Mouse (Mus musculus) stomach, embryonic 14.5 days (tissue): ENCODE data around the gene Sdccag8. TPM values are rescaled to one million over a fixed set of nuclear protein-coding genes. Genes with fewer than 3 reads are reported as not detected.

Experiments used
- ATAC-seq: fragments of 200-750 bp; cut with Nextera tagmentation; 2 replicates; pipeline ENCODE4 v1.8.0; 2017; ENCODE audit warnings: low read depth, moderate TSS enrichment; ENCODE audit not compliant: insufficient number of reproducible peaks, insufficient read depth, low FRiP score
- H3K27ac ChIP-seq: fragments of 300-500 bp; sonication (generic); 2 replicates; pipeline ENCODE4 v1.5.1; 2014; ENCODE audit warnings: mild to moderate bottlenecking, low read length, moderate library complexity, mixed read lengths
- H3K27me3 ChIP-seq: fragments of 300-500 bp; sonication (generic); 2 replicates; pipeline ENCODE4 v1.6.1; 2014; ENCODE audit warnings: low read length, control low read depth, mixed read lengths; ENCODE audit not compliant: control insufficient read depth, insufficient read depth
- H3K36me3 ChIP-seq: fragments of 300-500 bp; sonication (generic); 2 replicates; pipeline ENCODE4 v1.6.1; 2014; ENCODE audit warnings: mild to moderate bottlenecking, control low read depth, low read length, moderate library complexity, mixed read lengths; ENCODE audit not compliant: control insufficient read depth, insufficient read depth
- H3K4me1 ChIP-seq: fragments of 300-500 bp; sonication (generic); 2 replicates; pipeline ENCODE4 v1.6.1; 2014; ENCODE audit warnings: low read length, control low read depth, mixed read lengths; ENCODE audit not compliant: control insufficient read depth, insufficient read depth
- H3K4me2 ChIP-seq: fragments of 300-500 bp; sonication (generic); replicated peaks from 2 replicates; pipeline ENCODE4 v1.6.1; 2014; ENCODE audit warnings: low read depth, low read length, control low read depth
- H3K4me3 ChIP-seq: fragments of 300-500 bp; sonication (generic); 2 replicates; pipeline ENCODE4 v1.5.1; 2014; ENCODE audit warnings: low read depth, low read length, control low read depth
- H3K9ac ChIP-seq: fragments of 300-500 bp; sonication (generic); replicated peaks from 2 replicates; pipeline ENCODE4 v1.6.1; 2014; ENCODE audit warnings: low read depth, mild to moderate bottlenecking, control low read depth, low read length, moderate library complexity, mixed read lengths
- H3K9me3 ChIP-seq: fragments of 300-500 bp; sonication (generic); 2 replicates; pipeline ENCODE4 v1.6.1; 2016; ENCODE audit warnings: low read depth, low read length, control low read depth; ENCODE audit not compliant: control insufficient read depth
- WGBS: fragments of 180-500 bp; shearing (Covaris S2); extraction: QIAGEN DNeasy Blood & Tissue Kit; methylation state at CpG from one replicate; pipeline ENCODE4 v1.1.7; 2014; 5-methylcytosine and 5-hydroxymethylcytosine counted together
- polyA plus RNA-seq: library from polyadenylated mRNA; unstranded; fragments of >200 nt; fragmentation: Nextera tagmentation; extraction: Ambion mirVana; gene quantifications from 2 replicates; pipeline ENCODE4 v1.2.1, GENCODE M21; 2014

Sdccag8 gene
- polyA plus RNA-seq, 1 experiment from 2014 or later, result 17.6 TPM

GRCm38 (mm10) chr1:176945175-176945540 lies 130.7 kb downstream of the Sdccag8 start:
- H3K4me2 ChIP-seq, result no peak overlapping the region
- H3K4me3 ChIP-seq, result no peak overlapping the region
- H3K36me3 ChIP-seq, result no peaks in the 10 kb centered on the region
- H3K27ac ChIP-seq, result no peak overlapping the region
- H3K9ac ChIP-seq, result no peak overlapping the region
- no peaks in the 10 kb centered on the region for H3K4me1 ChIP-seq
- H3K9me3 ChIP-seq, result no peaks in the 10 kb centered on the region
- 89% methylated on average over 10 of the region's 12 CpGs for WGBS
- ATAC-seq, result no peak
- H3K27me3 ChIP-seq, result no peaks in the 10 kb centered on the region

- ATAC-seq, result no peak
- Histone ChIP-seq H3K27ac (no peak overlapping the region), H3K27me3 (no peaks in the 10 kb centered on the region), H3K4me2 (no peak overlapping the region), H3K4me1 (no peaks in the 10 kb centered on the region), H3K36me3 (no peaks in the 10 kb centered on the region), H3K9me3 (no peaks in the 10 kb centered on the region), H3K4me3 (no peak overlapping the region), H3K9ac (no peak overlapping the region)
- WGBS, result 79% methylated on average over 11 of the region's 11 CpGs
Measured at GRCm38 (mm10) chr1:176946031-176946795, 131.8 kb downstream of the Sdccag8 start.

- H3K27ac ChIP-seq, result no peak overlapping the region
- H3K4me2 ChIP-seq, result no peak overlapping the region
- H3K9ac ChIP-seq, result no peak overlapping the region
- WGBS, result 78% methylated on average over 7 of the region's 7 CpGs
- H3K4me3 ChIP-seq, result no peak overlapping the region
- H3K27me3 ChIP-seq, result no peaks in the 10 kb centered on the region
- H3K4me1 ChIP-seq, result no peaks in the 10 kb centered on the region
- no peaks in the 10 kb centered on the region for H3K36me3 ChIP-seq
- H3K9me3 ChIP-seq, result no peaks in the 10 kb centered on the region
- no peak for ATAC-seq
Measured at GRCm38 (mm10) chr1:176946796-176947181, 132.3 kb downstream of the Sdccag8 start.

DNA sequence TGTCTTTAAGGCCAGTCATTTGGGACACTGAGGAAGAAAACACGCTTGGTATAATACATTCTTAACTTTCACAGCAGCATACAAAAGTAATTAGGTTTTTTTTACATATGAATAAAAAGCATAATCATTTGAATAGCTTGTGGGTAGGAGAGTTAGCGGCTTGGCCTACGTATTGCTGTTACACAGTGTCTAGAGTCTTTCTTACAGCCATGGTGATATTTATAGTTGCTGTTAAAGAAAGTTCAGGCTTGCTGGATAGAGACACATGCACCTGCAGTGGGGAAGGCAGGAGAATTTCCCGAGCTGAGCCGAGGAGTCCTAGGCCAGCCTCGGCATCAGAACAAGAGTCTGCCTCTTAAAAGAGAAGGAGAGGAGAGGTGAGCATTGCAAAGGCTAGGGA lies 134.4 kb downstream of the Sdccag8 start:
- Histone ChIP-seq H3K36me3 (no peaks in the 10 kb centered on the region), H3K4me3 (no peak overlapping the region), H3K4me2 (no peak overlapping the region), H3K9ac (no peak overlapping the region), H3K27me3 (no peaks in the 10 kb centered on the region), H3K27ac (no peak overlapping the region), H3K4me1 (no peaks in the 10 kb centered on the region), H3K9me3 (no peaks in the 10 kb centered on the region)
- ATAC-seq, result no peak
- WGBS, result 86% methylated on average over 6 of the region's 6 CpGs

GRCm38 (mm10) chr1:176949320-176949719 lies 134.9 kb downstream of the Sdccag8 start:
- Histone ChIP-seq H3K9ac (no peak overlapping the region), H3K36me3 (no peaks in the 10 kb centered on the region), H3K9me3 (no peaks in the 10 kb centered on the region), H3K4me1 (no peaks in the 10 kb centered on the region), H3K27ac (no peak overlapping the region), H3K4me3 (no peak overlapping the region), H3K4me2 (no peak overlapping the region), H3K27me3 (no peaks in the 10 kb centered on the region)
- 79% methylated on average over 6 of the region's 6 CpGs for WGBS
- ATAC-seq, result no peak

DNA sequence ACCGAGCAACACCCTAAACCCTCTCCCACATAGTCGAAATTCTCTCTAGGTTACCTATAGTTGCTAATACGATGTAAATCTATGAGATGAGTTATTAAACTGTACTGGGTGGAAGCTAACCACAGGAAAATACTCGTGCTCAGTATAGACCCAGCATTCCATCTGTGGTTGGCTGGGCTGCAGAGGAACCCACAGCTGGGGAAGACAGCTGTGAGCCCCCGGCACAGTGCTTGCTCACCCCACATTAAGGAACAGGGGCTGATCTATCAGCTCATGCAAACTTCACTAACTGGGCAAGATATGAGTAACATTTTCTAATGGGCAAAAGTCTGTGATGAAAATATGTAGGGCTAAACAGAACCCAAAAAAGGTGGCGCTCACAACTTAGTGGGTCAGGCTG lies 135.6 kb downstream of the Sdccag8 start:
- 84% methylated on average over 6 of the region's 6 CpGs for WGBS
- Histone ChIP-seq H3K4me3 (no peak overlapping the region), H3K36me3 (no peaks in the 10 kb centered on the region), H3K9ac (no peak overlapping the region), H3K27ac (no peak overlapping the region), H3K4me1 (no peaks in the 10 kb centered on the region), H3K9me3 (no peaks in the 10 kb centered on the region), H3K4me2 (no peak overlapping the region), H3K27me3 (no peaks in the 10 kb centered on the region)
- ATAC-seq, result no peak

- ATAC-seq, result no peak
- Histone ChIP-seq H3K27me3 (no peaks in the 10 kb centered on the region), H3K27ac (no peak overlapping the region), H3K9ac (no peak overlapping the region), H3K4me1 (no peaks in the 10 kb centered on the region), H3K9me3 (no peaks in the 10 kb centered on the region), H3K4me2 (no peak overlapping the region), H3K36me3 (no peaks in the 10 kb centered on the region), H3K4me3 (no peak overlapping the region)
- WGBS, result 66% methylated on average over 7 of the region's 7 CpGs
Measured at GRCm38 (mm10) chr1:176951836-176952235, 137.4 kb downstream of the Sdccag8 start.

DNA sequence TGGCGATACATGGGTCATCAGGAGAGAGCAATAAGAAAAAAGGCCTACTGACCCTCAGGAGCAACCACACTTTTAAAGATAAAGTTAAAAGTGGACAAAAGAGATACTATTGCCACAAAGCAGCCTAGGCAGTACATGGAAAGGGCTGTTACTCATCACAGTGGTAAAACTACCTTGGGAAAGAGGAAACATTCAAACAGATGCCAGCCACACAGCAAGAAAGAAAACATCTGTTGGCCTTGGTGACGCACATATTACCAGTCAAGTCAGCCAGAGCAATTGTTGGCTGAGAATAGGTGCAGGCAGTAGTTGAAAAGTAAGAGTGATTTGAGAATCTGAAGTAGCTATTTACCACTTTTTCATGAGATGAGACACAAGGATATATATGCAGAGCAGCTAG lies 143.9 kb downstream of the Sdccag8 start:
- Histone ChIP-seq H3K4me1 (no peaks in the 10 kb centered on the region), H3K27ac (no peak overlapping the region)
- WGBS, result 73% methylated on average over 2 of the region's 2 CpGs

GRCm38 (mm10) chr1:176961716-176962115 lies 147.3 kb downstream of the Sdccag8 start:
- no peaks in the 10 kb centered on the region for H3K4me1 ChIP-seq
- no peak for ATAC-seq
- H3K9me3 ChIP-seq, result no peaks in the 10 kb centered on the region
- H3K4me3 ChIP-seq, result no peak overlapping the region
- no peaks in the 10 kb centered on the region for H3K36me3 ChIP-seq
- WGBS, result 97% methylated on average over 10 of the region's 10 CpGs
- no peak overlapping the region for H3K4me2 ChIP-seq
- no peaks in the 10 kb centered on the region for H3K27me3 ChIP-seq
- H3K27ac ChIP-seq, result no peak overlapping the region
- H3K9ac ChIP-seq, result no peak overlapping the region

More for the DNA sequence above, 143.9 kb downstream of the Sdccag8 start:
- H3K36me3 ChIP-seq, result no peaks in the 10 kb centered on the region
- no peaks in the 10 kb centered on the region for H3K9me3 ChIP-seq
- H3K27me3 ChIP-seq, result no peaks in the 10 kb centered on the region
- no peak for ATAC-seq
- no peak overlapping the region for H3K4me2 ChIP-seq
- no peak overlapping the region for H3K9ac ChIP-seq
- no peak overlapping the region for H3K4me3 ChIP-seq
